Mouse (Mus musculus) midbrain, postnatal 0 days (tissue): ENCODE results near the gene Ccdc103. TPM values are rescaled to one million over a fixed set of nuclear protein-coding genes. Genes with fewer than 3 reads are reported as not detected.

Experiments used
- ATAC-seq: fragments of 200-750 bp; cut with Nextera tagmentation; 2 replicates; pipeline ENCODE4 v1.8.0; 2017; ENCODE audit warnings: moderate number of reproducible peaks, mild to moderate bottlenecking, moderate TSS enrichment, moderate library complexity; ENCODE audit not compliant: low FRiP score
- DNase-seq: peaks from one replicate; pipeline ENCODE4 v3.0.0-alpha.2; 2015; ENCODE audit warnings: low spot score
- H3K27ac ChIP-seq: fragments of 300-500 bp; sonication (generic); 2 replicates; pipeline ENCODE4 v1.5.1; 2014; ENCODE audit warnings: low read depth, mild to moderate bottlenecking, low read length, mixed read lengths
- H3K27me3 ChIP-seq: fragments of 300-500 bp; sonication (generic); 2 replicates; pipeline ENCODE4 v1.6.1; 2014; ENCODE audit warnings: low read length, control low read depth, mixed read lengths; ENCODE audit not compliant: insufficient read depth
- H3K36me3 ChIP-seq: fragments of 300-500 bp; sonication (generic); 2 replicates; pipeline ENCODE4 v1.6.1; 2014; ENCODE audit warnings: low read length, control low read depth, mixed read lengths; ENCODE audit not compliant: insufficient read depth
- H3K4me1 ChIP-seq: fragments of 300-500 bp; sonication (generic); 2 replicates; pipeline ENCODE4 v1.6.1; 2014; ENCODE audit warnings: mild to moderate bottlenecking, control low read depth, antibody characterized with exemption, low read length, mixed read lengths; ENCODE audit not compliant: insufficient read depth
- H3K4me2 ChIP-seq: fragments of 300-500 bp; sonication (generic); 2 replicates; pipeline ENCODE4 v1.6.1; 2014; ENCODE audit warnings: low read depth, mild to moderate bottlenecking, low read length, mixed read lengths; ENCODE audit not compliant: poor library complexity, severe bottlenecking
- H3K4me3 ChIP-seq: fragments of 300-500 bp; sonication (generic); 2 replicates; pipeline ENCODE4 v1.5.1; 2014; ENCODE audit warnings: low read depth, mild to moderate bottlenecking, low read length, moderate library complexity
- H3K9ac ChIP-seq: fragments of 300-500 bp; sonication (generic); replicated peaks from 2 replicates; pipeline ENCODE4 v1.6.1; 2014; ENCODE audit warnings: mild to moderate bottlenecking, low read length, moderate library complexity, mixed read lengths; ENCODE audit not compliant: poor library complexity, severe bottlenecking
- H3K9me3 ChIP-seq: fragments of 300-500 bp; sonication (generic); 2 replicates; pipeline ENCODE4 v1.6.1; 2016; ENCODE audit warnings: low read length, control low read depth
- CTCF ChIP-seq: IDR thresholded peaks from 2 replicates; pipeline ENCODE4 v1.5.1; 2016; ENCODE audit warnings: antibody characterized with exemption, mild to moderate bottlenecking
- WGBS: fragments of 180-500 bp; shearing (Covaris S2); extraction: QIAGEN DNeasy Blood & Tissue Kit; methylation state at CpG from one replicate; pipeline ENCODE4 v1.1.7; 2014; 5-methylcytosine and 5-hydroxymethylcytosine counted together
- polyA plus RNA-seq: library from polyadenylated mRNA; unstranded; fragments of >200 nt; fragmentation: Nextera tagmentation; extraction: Ambion mirVana; gene quantifications from 2 replicates; pipeline ENCODE4 v1.2.1, GENCODE M21; 2015
- total RNA-seq: library from RNA; depleted of rRNA; stranded (reverse); fragments of >200 nt; gene quantifications from 2 replicates; pipeline ENCODE4 v1.2.3, GENCODE M21; 2014

Ccdc103 gene
- total and polyA plus RNA-seq, 2 experiments from 2014 or later: 0.33 to 1.7 TPM

GRCm38 (mm10) chr11:102901199-102901598, 20.2 kb downstream of the Ccdc103 start:
- ATAC-seq: no peak
- Histone ChIP-seq H3K27me3 (no peaks in the 10 kb centered on the region), H3K4me2 (no peak overlapping the region), H3K9me3 (no peaks in the 10 kb centered on the region), H3K4me3 (no peak overlapping the region), H3K27ac (no peak overlapping the region), H3K9ac (no peak overlapping the region), H3K4me1 (no peaks in the 10 kb centered on the region), H3K36me3 (no peaks in the 10 kb centered on the region)
- DNase-seq: no peak
- 51% methylated on average over 4 of the region's 4 CpGs for WGBS
- no peak for TF ChIP-seq CTCF

- Histone ChIP-seq H3K27ac (no peak overlapping the region), H3K4me1 (no peaks in the 10 kb centered on the region), H3K4me3 (no peak overlapping the region), H3K27me3 (no peaks in the 10 kb centered on the region), H3K9me3 (no peaks in the 10 kb centered on the region), H3K4me2 (no peak overlapping the region), H3K9ac (no peak overlapping the region), H3K36me3 (no peaks in the 10 kb centered on the region)
- TF ChIP-seq CTCF: no peak
- WGBS: 83% methylated on average over 5 of the region's 5 CpGs
- DNase-seq (no peak), ATAC-seq (no peak)
Measured at GRCm38 (mm10) chr11:102902107-102902506, 21.1 kb downstream of the Ccdc103 start.

DNA sequence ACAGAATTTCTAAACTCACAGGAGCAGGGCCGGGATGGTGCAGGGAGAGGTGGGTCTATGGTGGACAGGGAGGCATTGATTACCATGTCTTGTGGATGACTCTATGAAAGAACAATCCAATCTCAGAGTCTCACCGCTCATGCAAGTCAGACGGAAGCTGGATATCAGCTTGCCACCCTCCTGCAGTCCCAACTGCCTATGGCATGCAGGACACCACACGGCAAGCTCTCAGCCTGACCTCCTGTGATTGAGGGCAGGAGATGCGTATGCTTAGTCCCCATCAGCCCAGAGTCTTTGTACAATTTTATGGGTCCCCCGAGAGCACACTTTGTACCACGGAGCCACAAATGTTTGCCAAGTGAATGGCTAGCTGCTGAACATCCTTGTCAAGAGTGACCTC, 22.6 kb downstream of the Ccdc103 start:
- H3K27ac ChIP-seq: no peak overlapping the region
- no peaks in the 10 kb centered on the region for H3K9me3 ChIP-seq
- ATAC-seq: no peak
- no peak overlapping the region for H3K4me3 ChIP-seq
- no peak for TF ChIP-seq CTCF
- no peaks in the 10 kb centered on the region for H3K36me3 ChIP-seq
- WGBS: 80% methylated on average over 7 of the region's 7 CpGs
- H3K9ac ChIP-seq: no peak overlapping the region
- H3K4me2 ChIP-seq: no peak overlapping the region
- DNase-seq: no peak
- no peaks in the 10 kb centered on the region for H3K27me3 ChIP-seq
- H3K4me1 ChIP-seq: no peaks in the 10 kb centered on the region

- Histone ChIP-seq H3K27ac (no peak overlapping the region), H3K4me3 (no peak overlapping the region), H3K4me1 (no peaks in the 10 kb centered on the region), H3K27me3 (no peaks in the 10 kb centered on the region), H3K4me2 (no peak overlapping the region), H3K9ac (no peak overlapping the region), H3K36me3 (no peaks in the 10 kb centered on the region), H3K9me3 (no peaks in the 10 kb centered on the region)
- ATAC-seq (no peak), DNase-seq (no peak)
- WGBS: 70% methylated on average over 7 of the region's 7 CpGs
- TF ChIP-seq CTCF: no peak
Measured at GRCm38 (mm10) chr11:102911376-102911775, 30.4 kb downstream of the Ccdc103 start.

DNA sequence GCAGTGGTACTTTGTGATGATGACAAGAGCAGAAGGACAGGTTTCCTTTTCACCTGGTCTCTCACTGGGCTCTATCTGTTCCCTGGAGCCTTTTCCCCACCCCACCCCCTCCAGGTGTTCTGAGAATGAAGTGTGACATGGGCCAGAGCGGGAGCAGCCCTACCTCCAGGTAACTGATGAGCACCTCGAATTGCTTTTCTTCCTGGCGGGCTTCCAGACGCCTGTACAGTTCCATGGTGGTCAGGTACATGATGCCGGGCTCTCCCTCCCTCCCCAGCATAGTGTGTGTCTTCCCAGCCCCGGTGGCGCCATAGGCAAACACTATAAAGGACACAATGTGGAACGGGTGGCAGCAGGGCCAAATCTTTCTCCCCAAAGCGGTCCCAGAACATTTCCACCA, 34.4 kb downstream of the Ccdc103 start:
- DNase-seq (no peak), ATAC-seq (no peak)
- no peak overlapping the region for H3K27ac ChIP-seq
- no peaks in the 10 kb centered on the region for H3K27me3 ChIP-seq
- H3K4me1 ChIP-seq: no peaks in the 10 kb centered on the region
- no peak for TF ChIP-seq CTCF
- 87% methylated on average over 9 of the region's 9 CpGs for WGBS
- no peaks in the 10 kb centered on the region for H3K36me3 ChIP-seq
- no peak overlapping the region for H3K4me2 ChIP-seq
- no peaks in the 10 kb centered on the region for H3K9me3 ChIP-seq
- H3K4me3 ChIP-seq: no peak overlapping the region
- no peak overlapping the region for H3K9ac ChIP-seq

DNA sequence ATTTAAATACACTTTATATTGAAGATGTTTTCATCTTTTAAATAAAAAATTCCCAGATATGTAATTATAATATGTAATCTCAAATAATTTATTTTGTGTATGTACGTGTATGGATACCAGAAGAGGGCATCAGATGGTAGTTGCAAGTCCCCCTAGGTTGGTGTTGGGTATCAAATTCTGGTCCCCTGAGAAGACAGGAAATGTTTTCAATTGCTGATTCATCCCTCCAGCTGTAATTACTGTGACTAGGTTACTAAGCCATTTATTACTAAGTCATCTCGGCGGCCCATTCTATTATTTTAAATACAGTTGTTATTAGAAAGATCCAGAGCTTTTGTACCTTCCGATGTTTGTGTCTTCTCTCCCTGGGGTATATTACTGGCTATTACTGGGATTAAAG, 37.1 kb downstream of the Ccdc103 start:
- no peak for DNase-seq
- Histone ChIP-seq H3K9me3 (no peaks in the 10 kb centered on the region), H3K4me3 (no peak overlapping the region), H3K27ac (no peak overlapping the region), H3K9ac (no peak overlapping the region), H3K27me3 (no peaks in the 10 kb centered on the region), H3K4me1 (no peaks in the 10 kb centered on the region), H3K4me2 (no peak overlapping the region), H3K36me3 (no peaks in the 10 kb centered on the region)
- ATAC-seq: no peak
- 72% methylated on average over 4 of the region's 4 CpGs for WGBS
- TF ChIP-seq CTCF: no peak

DNA sequence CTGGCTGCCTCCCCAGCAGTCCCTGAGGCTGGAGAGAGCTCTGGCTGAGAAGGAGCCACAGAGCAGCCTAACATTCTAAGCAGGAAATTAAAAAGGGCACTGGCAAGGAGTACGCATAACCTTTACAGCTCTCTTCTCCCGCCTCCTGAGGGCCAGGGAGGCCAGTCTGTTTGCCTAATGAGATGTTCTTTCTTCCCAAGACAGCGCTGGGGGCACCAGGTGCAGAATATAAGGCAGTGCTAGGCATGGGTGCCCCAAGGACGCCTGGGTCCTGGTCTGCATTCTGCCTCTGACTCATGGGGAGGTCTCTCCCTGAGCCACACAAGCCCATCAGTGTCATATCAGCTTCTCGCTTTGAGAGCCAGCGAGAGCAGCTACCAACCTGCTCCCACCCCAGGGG, 40.5 kb downstream of the Ccdc103 start:
- Histone ChIP-seq H3K9ac (no peak overlapping the region), H3K4me1 (peaks cover 3% of the 10 kb centered on the region; the same call in 1 of the 2 replicates), H3K36me3 (no peaks in the 10 kb centered on the region), H3K4me2 (no peak overlapping the region), H3K9me3 (no peaks in the 10 kb centered on the region), H3K27me3 (no peaks in the 10 kb centered on the region), H3K4me3 (no peak overlapping the region), H3K27ac (no peak overlapping the region)
- ATAC-seq (no peak), DNase-seq (no peak)
- 56% methylated on average over 6 of the region's 6 CpGs for WGBS
- no peak for TF ChIP-seq CTCF
